Mouse (Mus musculus): ENCODE results near the gene Stra6l.

Stra6l gene

DNA sequence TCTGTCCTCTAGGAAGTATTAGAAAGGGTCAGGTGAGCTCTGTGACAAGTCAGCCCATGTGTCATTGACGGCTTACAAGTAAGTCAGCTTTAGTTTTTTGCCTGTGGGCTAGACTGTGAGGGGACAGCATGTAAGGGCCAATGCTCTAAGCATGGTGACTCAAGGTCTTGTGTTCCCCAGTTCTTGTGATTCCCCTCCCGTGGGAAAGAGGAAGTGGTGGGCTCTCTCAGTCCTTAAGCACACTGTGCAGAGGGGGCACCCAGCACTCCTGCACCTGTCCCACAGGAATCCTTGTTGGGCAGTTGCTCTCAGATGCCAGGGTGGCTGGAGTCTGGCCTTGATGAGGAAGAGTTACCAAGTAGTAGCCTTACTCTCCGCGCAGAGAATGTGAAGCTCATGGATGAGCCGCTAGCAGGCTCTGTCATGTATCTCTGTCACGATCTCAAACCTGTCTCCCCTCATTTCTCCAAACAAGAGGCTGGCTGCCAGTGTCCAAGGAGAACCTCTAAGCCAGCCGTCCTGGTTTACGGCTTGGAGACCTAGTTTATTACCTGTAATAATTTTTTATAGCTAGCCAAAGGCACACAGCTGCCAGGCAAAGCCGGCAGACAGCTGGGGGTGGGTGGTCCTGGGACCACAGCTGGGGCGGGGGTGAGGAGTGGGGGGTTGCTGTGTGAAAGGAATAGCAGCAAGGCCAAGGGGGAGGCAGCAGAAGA, at the start of gene Stra6l:
Stra6l (plus strand) TSS at position 556 of the 716 bp plus-strand sequence.
- WGBS = 84% methylated on average over 10 of the region's 10 CpGs

GRCm38 (mm10) chr4:45798964-45799363, 49.5 kb upstream of the Stra6l start, which contains the start of gene Aldh1b1:
Gene Aldh1b1, plus strand, starts transcription at chr4:45799022.
- WGBS = under 1% methylated on average over 26 of the region's 26 CpGs

DNA sequence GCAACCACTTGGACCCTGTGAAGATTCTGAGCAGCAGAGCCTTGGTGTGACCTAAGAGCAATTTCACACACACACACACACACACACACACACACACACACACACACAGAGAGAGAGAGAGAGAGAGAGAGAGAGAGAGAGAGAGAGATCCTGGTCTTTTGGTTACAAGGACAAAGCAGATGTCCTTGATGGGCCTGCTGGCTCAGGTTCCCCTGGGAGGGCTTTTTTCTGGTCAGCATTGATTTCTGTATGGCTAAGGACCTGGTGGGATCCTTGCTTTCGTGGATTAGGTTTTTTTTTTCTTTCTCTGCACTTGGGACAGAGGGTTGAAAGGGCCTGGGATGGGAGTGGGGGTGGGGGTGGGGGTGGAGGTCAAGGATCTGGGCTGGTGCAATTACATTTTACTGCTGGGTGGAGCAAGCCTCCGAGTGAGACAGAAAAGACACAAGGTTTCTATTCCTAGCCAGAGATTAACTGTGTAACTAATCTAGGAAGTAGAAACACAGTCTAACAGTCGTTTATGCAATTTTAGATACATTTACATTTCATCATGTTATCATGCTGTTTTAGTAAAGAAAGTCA, 48.4 kb upstream of the Stra6l start:
- WGBS = 32% methylated on average over 3 of the region's 3 CpGs

GRCm38 (mm10) chr4:45802900-45803299, 45.6 kb upstream of the Stra6l start:
- WGBS = 96% methylated on average over 14 of the region's 14 CpGs

DNA sequence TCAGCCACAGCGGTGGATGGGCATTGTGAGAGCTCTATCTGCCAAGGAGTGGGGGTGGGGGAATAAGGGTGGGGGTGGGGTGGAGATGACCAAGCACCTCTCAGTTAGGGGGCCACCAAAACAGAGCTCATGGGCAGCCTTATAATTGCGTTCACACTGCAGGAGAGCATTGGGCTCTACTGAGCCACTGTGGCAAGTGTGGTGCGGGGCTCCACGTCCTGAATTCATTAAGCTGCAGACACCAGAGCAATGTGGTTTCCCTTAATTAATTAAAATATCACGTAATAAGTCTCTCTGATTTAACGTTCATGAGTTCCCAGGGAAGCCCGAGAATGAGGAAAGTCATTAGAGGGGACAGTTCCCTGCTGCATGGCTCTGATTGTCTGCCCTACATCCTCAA, 40.4 kb upstream of the Stra6l start:
- WGBS = 44% methylated on average over 7 of the region's 7 CpGs

- WGBS = 46% methylated on average over 8 of the region's 8 CpGs
Observed at GRCm38 (mm10) chr4:45811250-45811649, 37.2 kb upstream of the Stra6l start.

- 34% methylated on average over 7 of the region's 7 CpGs for WGBS
Observed at GRCm38 (mm10) chr4:45815542-45815941, 32.9 kb upstream of the Stra6l start.

GRCm38 (mm10) chr4:45818814-45819207, 29.7 kb upstream of the Stra6l start:
- 75% methylated on average over 3 of the region's 4 CpGs for WGBS

- WGBS = 2% methylated on average over 17 of the region's 17 CpGs
Observed at GRCm38 (mm10) chr4:45819208-45819931, 29.1 kb upstream of the Stra6l start.

GRCm38 (mm10) chr4:45820074-45820830, 28.2 kb upstream of the Stra6l start:
- 46% methylated on average over 8 of the region's 8 CpGs for WGBS

DNA sequence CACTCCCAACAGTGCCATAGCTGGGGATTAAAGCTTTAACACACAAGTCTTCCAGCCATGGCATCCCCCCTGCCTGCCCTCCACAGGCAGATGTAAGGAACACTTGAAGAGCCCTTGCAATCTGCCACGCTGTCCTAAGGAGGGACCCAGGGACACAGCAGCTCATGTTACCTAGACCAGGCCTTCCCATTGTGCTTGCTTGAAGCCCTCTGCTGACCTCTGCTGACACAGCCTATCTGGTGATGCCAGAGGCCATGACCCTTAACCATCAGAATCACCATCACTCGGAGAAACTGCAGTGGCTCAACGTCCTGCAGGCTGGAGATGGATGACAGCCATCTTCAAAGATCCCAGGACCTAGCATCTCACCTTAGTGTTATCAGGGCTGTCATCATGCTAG, 26.5 kb upstream of the Stra6l start:
- 88% methylated on average over 3 of the region's 3 CpGs for WGBS

DNA sequence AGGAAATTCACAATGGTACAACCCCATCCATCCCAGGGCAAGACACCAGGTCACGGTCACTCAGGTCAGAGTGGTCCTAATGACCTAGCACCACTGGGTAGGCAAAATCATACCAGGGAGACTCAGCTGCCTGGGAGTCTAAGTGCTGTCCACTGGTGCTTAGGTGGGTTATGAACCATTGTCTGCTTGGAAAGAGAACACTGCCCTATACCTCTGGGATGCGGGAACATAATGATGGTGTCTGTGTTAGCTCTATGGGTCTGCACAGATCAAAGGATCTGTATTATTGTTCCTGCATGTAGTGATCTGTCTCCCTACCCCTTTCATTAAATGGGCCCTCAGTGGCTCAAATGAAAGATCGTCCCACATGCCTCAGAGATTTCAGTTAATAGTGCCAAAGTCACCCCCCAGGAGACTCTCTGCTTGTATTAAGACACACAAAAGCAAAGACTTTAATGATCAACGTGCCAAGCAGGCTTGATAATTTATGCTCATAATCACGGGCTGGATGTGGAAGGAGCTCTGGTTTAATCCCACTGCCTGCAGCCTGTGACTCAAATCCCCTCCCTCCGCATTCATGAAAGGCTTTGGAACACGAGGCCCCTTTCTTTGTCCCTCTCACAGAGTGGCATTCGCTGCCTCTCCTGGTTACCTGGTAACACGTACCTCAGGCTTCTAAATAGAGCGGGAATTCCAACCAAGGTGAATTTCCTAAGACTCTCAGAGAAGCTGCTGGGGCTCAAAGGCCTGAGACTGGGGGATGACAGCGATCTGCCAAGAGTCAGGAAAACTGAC, 25.5 kb upstream of the Stra6l start:
- 65% methylated on average over 11 of the region's 11 CpGs for WGBS

GRCm38 (mm10) chr4:45824049-45824760, 24.3 kb upstream of the Stra6l start:
- WGBS = 31% methylated on average over 10 of the region's 10 CpGs

- 45% methylated on average over 14 of the region's 14 CpGs for WGBS
Observed at GRCm38 (mm10) chr4:45824761-45825556, 23.5 kb upstream of the Stra6l start.

- WGBS = 2% methylated on average over 90 of the region's 91 CpGs
Observed at GRCm38 (mm10) chr4:45826275-45827040, 22.0 kb upstream of the Stra6l start, which contains the start of gene Igfbpl1. Gene Igfbpl1, minus strand, starts transcription at chr4:45826923.

GRCm38 (mm10) chr4:45829907-45830759, 18.3 kb upstream of the Stra6l start:
- 63% methylated on average over 13 of the region's 13 CpGs for WGBS

DNA sequence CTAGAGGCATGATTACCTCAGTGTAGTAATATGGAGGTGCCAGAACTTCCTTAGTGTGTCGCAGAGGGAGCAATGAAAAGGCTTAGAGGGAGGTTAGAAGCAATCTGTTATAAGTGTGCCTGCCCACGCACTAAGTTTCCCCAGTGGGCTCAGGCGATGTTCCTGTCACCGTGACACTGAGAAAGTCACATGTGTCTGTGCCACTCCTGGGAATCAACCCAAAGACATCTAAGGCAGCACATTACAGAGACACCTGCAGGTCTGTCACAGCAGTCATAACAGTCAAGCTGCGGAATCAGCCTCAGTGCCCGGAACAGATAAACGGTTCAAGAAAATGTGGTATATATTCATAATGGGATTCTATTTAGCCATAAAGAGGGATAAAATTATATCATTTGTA, 16.5 kb upstream of the Stra6l start:
- WGBS = 50% methylated on average over 7 of the region's 7 CpGs

DNA sequence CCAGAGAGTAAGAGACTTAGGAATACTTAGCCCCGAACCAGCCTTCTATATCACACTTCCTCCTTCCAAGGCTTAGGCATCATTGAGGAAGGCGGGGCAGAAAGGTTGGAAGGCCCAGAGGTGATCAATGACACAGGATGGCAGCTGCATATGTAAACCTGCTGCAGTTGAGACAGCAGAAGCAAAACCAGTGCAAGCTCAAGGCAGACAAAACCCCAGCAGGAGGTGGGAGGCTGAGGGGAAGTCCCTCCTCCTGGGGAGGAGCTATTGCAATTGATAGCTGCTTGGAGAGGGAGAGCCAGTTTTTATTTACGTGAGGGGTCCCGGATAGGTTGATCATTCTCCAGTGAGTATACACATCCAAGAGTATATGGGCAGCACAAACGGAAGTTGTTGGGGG, 15.0 kb upstream of the Stra6l start:
- WGBS = 60% methylated on average over 5 of the region's 5 CpGs
